Mouse (Mus musculus) erythroblast, embryonic 14.5 days (primary cell): ENCODE measurements around the gene Dab1.

Experiments used
- GATA1 ChIP-seq: IDR thresholded peaks from 2 replicates; pipeline ENCODE4 v1.6.1; 2012; ENCODE audit warnings: low read length, inconsistent platforms, mixed read lengths
- TAL1 ChIP-seq: IDR thresholded peaks from 3 replicates; pipeline ENCODE4 v1.6.1; 2012; ENCODE audit warnings: low read length, inconsistent platforms, mixed read lengths

DNA sequence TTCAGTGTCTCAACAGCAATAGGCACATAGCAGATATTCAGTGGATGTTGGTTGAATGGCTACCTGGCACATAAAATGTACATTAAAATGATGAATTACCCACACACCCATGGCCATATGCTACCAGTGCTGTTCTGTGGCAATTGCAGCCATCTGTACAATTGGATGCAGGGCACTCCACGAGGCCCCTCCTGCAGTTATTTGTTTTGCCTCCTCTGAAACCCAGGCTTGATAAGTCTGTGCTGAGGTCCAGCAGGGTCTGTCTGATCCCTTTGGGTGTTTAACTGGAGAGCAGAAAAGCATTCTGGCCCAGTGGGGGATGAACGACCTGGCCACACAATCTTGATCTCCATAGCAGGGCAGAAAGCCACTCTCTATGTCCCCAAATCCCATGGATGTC, 796.3 kb downstream of the Dab1 start:
- TF ChIP-seq TAL1 (no peak), GATA1 (no peak)
